Mouse (Mus musculus) CH12.LX (cell line): ENCODE results near the gene Nebl.

Experiments used
- EP300 ChIP-seq: IDR thresholded peaks from 2 replicates; pipeline ENCODE4 v1.6.1; 2011; ENCODE audit warnings: low read length, improper control_type of control experiment
- GABPA ChIP-seq: IDR thresholded peaks from 2 replicates; pipeline ENCODE4 v1.6.1; 2012; ENCODE audit warnings: low read depth, low read length, improper control_type of control experiment, inconsistent platforms; ENCODE audit not compliant: insufficient replicate concordance
- MAX ChIP-seq: IDR thresholded peaks from 2 replicates; pipeline ENCODE4 v1.6.1; 2011; ENCODE audit warnings: low read length, improper control_type of control experiment
- POLR2A ChIP-seq: IDR thresholded peaks from 2 replicates; pipeline ENCODE4 v1.6.1; 2011; ENCODE audit warnings: low read depth, mild to moderate bottlenecking, improper control_type of control experiment, low read length

DNA sequence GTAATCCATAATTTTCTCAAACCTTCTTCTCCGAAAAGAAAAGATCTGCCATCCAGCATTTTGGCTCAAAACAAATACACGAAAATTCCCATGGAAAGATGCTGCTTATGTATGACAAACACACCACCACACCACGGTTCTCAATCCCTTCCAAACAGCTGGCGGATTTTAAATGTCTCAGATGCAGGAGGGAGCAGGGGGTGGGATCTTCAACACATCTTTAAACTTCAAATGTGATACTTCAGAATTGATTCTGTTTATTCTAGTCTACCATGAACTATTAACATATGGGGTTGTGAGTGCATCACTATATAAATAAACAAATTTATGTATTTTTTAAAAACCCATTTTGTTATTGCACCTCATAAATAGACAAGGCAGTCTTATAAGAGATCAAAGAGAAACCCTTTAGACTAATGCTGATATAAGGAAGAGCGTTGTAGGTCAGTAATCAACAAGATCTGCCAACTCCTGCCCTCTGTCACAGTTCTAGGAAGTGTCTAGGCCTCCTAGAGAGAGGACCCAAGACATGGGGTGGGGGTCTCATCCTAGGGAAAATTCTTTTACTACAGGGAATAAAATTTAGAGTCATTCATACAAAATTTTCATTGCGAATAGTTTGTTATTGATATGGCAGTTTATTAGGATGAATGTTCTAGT lies 227.0 kb downstream of the Nebl start:
- TF ChIP-seq POLR2A (no peak), EP300 (no peak), MAX (no peak), GABPA (no peak)
